Mouse (Mus musculus) liver, postnatal 0 days (tissue): ENCODE measurements around the gene Thbs2. TPM values are rescaled to one million over a fixed set of nuclear protein-coding genes. Genes with fewer than 3 reads are reported as not detected.

Experiments
- ATAC-seq: fragments of 200-750 bp; cut with Nextera tagmentation; 2 replicates; pipeline ENCODE4 v1.8.0; 2017; ENCODE audit warnings: mild to moderate bottlenecking, moderate library complexity
- DNase-seq: peaks from one replicate; pipeline ENCODE4 v3.0.0-alpha.2; 2016
- H3K27ac ChIP-seq: fragments of 300-500 bp; sonication (generic); 2 replicates; pipeline ENCODE4 v1.5.1; 2014; ENCODE audit warnings: antibody characterized with exemption, moderate library complexity, mild to moderate bottlenecking, low read depth
- H3K27me3 ChIP-seq: fragments of 300-500 bp; sonication (generic); 2 replicates; pipeline ENCODE4 v1.6.1; 2014; ENCODE audit warnings: low read length, control low read depth, mixed read lengths; ENCODE audit not compliant: insufficient read depth
- H3K36me3 ChIP-seq: fragments of 300-500 bp; sonication (generic); replicated peaks from 2 replicates; pipeline ENCODE4 v1.6.1; 2014; ENCODE audit warnings: mild to moderate bottlenecking, control low read depth, low read length, moderate library complexity, mixed read lengths; ENCODE audit not compliant: insufficient read depth
- H3K4me1 ChIP-seq: fragments of 300-500 bp; sonication (generic); 2 replicates; pipeline ENCODE4 v1.6.1; 2014; ENCODE audit warnings: antibody characterized with exemption, mild to moderate bottlenecking, control low read depth; ENCODE audit not compliant: insufficient read depth
- H3K4me2 ChIP-seq: fragments of 300-500 bp; sonication (generic); 2 replicates; pipeline ENCODE4 v1.6.1; 2014; ENCODE audit warnings: low read depth, mild to moderate bottlenecking, low read length, moderate library complexity, mixed read lengths
- H3K4me3 ChIP-seq: fragments of 300-500 bp; sonication (generic); 2 replicates; pipeline ENCODE4 v1.5.1; 2014; ENCODE audit warnings: low read depth, low read length
- H3K9ac ChIP-seq: fragments of 300-500 bp; sonication (generic); replicated peaks from 2 replicates; pipeline ENCODE4 v1.6.1; 2014; ENCODE audit warnings: mild to moderate bottlenecking, moderate library complexity
- H3K9me3 ChIP-seq: fragments of 300-500 bp; sonication (generic); 2 replicates; pipeline ENCODE4 v1.6.1; 2016; ENCODE audit warnings: mild to moderate bottlenecking, control low read depth, low read length, mixed read lengths
- CTCF ChIP-seq: sonication (generic); IDR thresholded peaks from 2 replicates; pipeline ENCODE4 v1.5.1; 2016; ENCODE audit warnings: antibody characterized with exemption, low read depth
- EP300 ChIP-seq: IDR thresholded peaks from 2 replicates; pipeline ENCODE4 v1.6.1; 2016; ENCODE audit warnings: antibody characterized with exemption, low read depth, mild to moderate bottlenecking
- WGBS: fragments of 180-500 bp; shearing (Covaris S2); extraction: QIAGEN DNeasy Blood & Tissue Kit; methylation state at CpG from one replicate; pipeline ENCODE4 v1.1.7; 2014; ENCODE audit not compliant: insufficient replicate concordance; 5-methylcytosine and 5-hydroxymethylcytosine counted together
- polyA plus RNA-seq: library from polyadenylated mRNA; unstranded; fragments of >200 nt; fragmentation: Nextera tagmentation; extraction: Ambion mirVana; gene quantifications from 2 replicates; pipeline ENCODE4 v1.2.1, GENCODE M21; 2015

Gene Thbs2
- polyA plus RNA-seq, 1 experiment from 2014 or later: 2.4 TPM

DNA sequence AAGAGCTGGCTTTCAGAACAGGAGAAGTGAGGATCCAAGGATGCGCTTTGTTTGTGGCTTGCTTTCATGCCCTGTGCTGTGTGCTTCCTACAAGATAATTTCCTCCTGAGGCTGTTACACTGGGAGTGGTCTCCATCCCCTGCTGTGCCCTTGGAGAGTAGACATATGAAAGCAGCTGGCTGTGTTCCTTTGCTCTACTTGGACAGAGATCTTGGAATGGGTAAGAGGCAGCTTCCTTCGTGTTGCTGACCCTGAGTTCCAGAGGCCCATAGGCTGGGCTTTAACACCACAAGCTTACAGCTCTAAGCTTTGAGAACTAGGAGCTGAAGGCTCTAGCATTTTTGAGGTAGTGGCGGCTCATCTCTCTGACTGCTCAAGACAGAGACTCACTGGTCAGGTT, 39.1 kb downstream of the Thbs2 start:
- TF ChIP-seq CTCF (no peak), EP300 (no peak)
- Histone ChIP-seq H3K4me2 (no peak overlapping the region), H3K9me3 (no peaks in the 10 kb centered on the region), H3K36me3 (no peaks in the 10 kb centered on the region), H3K4me3 (no peak overlapping the region), H3K9ac (no peak overlapping the region), H3K27me3 (no peaks in the 10 kb centered on the region), H3K4me1 (no peaks in the 10 kb centered on the region), H3K27ac (no peak overlapping the region)
- no peak for ATAC-seq
- 69% methylated on average over 3 of the region's 3 CpGs for WGBS
- DNase-seq: no peak

DNA sequence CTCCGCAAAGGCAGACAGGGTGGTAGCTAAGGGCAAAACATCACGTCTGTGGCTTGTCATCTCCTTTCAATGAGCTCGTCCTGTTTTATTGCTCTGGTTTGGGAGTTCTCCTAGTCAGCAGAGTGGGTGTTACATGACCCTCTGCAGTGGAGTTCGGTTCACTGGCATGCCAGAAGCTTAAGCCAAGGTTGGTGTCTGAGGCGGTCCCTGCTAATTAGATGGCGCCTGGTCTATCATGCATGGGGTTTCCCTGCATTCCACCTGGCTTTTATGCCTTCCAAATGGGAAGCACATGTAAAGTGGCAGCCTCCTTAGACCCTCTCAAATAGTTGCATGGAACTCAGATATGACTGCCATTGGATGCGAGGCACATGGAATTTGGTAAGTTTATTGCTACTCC, 42.0 kb downstream of the Thbs2 start:
- Histone ChIP-seq H3K36me3 (no peaks in the 10 kb centered on the region), H3K27me3 (no peaks in the 10 kb centered on the region), H3K9ac (no peak overlapping the region), H3K4me1 (no peaks in the 10 kb centered on the region), H3K27ac (no peak overlapping the region), H3K4me2 (no peak overlapping the region), H3K9me3 (no peaks in the 10 kb centered on the region), H3K4me3 (no peak overlapping the region)
- TF ChIP-seq EP300 (no peak), CTCF (no peak)
- WGBS: 76% methylated on average over 7 of the region's 7 CpGs
- ATAC-seq (no peak), DNase-seq (no peak)

DNA sequence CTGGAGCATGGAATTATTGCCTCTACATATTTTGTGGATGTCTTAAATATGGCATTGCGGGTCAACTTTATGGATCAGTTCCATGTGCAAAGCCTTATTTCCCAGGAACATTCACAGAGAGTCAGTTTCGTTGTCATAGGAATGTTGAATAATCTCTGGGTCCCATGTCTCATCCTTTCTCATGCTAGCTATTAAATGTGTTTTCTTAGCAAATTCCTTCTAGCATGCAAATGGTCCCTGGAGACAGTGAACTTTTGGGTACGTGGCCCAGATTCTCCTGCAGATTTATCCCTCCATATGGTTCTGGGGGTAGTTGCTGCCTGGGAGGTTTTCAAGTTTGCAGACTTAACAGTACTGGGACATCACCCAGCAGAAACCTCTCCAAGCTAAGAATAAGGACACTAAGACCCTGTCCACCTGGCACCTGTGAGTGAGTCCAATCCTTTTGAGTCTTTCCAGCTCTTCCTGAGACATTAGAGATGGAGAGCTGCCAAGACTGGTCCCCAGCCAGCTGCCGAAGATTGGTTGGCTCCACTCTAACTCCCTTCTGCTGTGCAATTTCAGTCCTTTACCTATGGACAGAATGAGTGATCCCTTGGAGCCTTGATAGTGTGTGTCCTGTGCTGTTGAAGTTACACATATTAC, 45.9 kb downstream of the Thbs2 start:
- ATAC-seq (no peak), DNase-seq (no peak)
- no peaks in the 10 kb centered on the region for H3K36me3 ChIP-seq
- no peak overlapping the region for H3K9ac ChIP-seq
- WGBS: 72% methylated on average over 4 of the region's 4 CpGs
- no peaks in the 10 kb centered on the region for H3K4me1 ChIP-seq
- no peaks in the 10 kb centered on the region for H3K9me3 ChIP-seq
- no peaks in the 10 kb centered on the region for H3K27me3 ChIP-seq
- H3K27ac ChIP-seq: no peak overlapping the region
- H3K4me2 ChIP-seq: no peak overlapping the region
- TF ChIP-seq CTCF (no peak), EP300 (no peak)
- no peak overlapping the region for H3K4me3 ChIP-seq

DNA sequence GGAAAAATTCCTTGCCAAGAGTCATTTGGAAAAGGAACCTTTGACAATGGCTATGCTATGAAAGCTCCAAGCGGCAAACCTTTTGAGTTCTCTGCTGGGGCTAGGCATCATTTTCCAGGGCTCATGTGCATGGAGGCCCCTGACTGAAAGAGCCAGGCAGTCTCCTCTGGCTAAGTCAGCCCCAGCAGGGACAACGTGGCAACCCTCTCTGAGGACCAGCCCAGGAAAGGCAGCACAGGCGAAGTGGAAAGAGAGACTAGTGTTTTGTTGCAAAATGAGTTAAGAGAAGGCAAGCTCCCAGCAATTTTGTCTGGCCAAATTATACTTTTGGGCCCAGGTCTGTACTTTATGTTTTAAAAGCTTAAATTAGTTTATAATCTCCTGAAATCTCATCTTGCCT, 50.0 kb downstream of the Thbs2 start:
- 69% methylated on average over 3 of the region's 3 CpGs for WGBS
- TF ChIP-seq CTCF: no peak
- H3K36me3 ChIP-seq: no peaks in the 10 kb centered on the region
- no peaks in the 10 kb centered on the region for H3K4me1 ChIP-seq
- DNase-seq: no peak
- no peak overlapping the region for H3K4me3 ChIP-seq
- no peaks in the 10 kb centered on the region for H3K27me3 ChIP-seq
- no peak overlapping the region for H3K27ac ChIP-seq
- no peak overlapping the region for H3K4me2 ChIP-seq
- no peak overlapping the region for H3K9ac ChIP-seq
- H3K9me3 ChIP-seq: no peaks in the 10 kb centered on the region
- no peak for ATAC-seq

DNA sequence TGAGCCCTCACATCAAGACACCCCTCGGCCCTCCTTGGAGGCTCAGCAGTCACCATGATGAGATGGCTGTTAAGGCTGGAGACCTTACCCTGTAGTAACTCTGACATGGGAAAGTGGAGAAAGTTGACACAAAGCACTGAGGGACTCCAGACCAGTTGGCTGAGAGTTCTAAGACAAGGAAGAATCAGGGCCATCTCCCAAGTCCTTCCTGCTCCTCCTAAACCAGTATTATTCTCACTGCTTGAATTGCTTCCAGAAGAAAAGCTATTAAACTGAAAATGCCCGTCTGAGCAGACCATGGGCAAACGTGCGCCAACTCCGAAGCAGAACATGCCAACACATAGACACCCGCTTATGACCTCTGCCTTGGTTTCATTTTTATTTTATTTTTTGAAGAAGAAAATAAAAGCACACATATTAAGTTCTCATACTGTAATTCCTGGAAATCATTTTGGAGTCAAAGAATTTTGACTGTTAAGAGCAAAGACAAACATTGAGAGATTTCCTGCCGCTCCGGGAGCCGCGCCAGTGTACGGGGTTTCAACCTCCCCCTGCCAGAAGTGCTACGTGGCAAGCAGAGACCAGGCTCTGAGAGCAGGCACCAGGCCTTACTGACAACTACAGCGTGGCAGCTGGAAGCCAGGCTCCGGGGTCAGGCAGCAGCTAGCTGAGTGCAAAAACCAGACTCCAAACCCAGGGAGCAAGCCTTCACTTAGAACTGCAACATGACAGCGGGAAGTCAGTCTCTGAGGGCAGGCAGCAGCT, 53.5 kb downstream of the Thbs2 start:
- Histone ChIP-seq H3K4me2 (no peak overlapping the region), H3K4me3 (no peak overlapping the region), H3K4me1 (no peaks in the 10 kb centered on the region), H3K27me3 (no peaks in the 10 kb centered on the region), H3K9ac (no peak overlapping the region), H3K9me3 (no peaks in the 10 kb centered on the region), H3K36me3 (no peaks in the 10 kb centered on the region), H3K27ac (0 out of 2 replicates have a peak overlapping the region, but pooled peaks have one; percentile 16)
- no peak for TF ChIP-seq EP300
- no peak for TF ChIP-seq CTCF
- WGBS: 77% methylated on average over 15 of the region's 15 CpGs
- DNase-seq (peak; percentile 27), ATAC-seq (no peak)

DNA sequence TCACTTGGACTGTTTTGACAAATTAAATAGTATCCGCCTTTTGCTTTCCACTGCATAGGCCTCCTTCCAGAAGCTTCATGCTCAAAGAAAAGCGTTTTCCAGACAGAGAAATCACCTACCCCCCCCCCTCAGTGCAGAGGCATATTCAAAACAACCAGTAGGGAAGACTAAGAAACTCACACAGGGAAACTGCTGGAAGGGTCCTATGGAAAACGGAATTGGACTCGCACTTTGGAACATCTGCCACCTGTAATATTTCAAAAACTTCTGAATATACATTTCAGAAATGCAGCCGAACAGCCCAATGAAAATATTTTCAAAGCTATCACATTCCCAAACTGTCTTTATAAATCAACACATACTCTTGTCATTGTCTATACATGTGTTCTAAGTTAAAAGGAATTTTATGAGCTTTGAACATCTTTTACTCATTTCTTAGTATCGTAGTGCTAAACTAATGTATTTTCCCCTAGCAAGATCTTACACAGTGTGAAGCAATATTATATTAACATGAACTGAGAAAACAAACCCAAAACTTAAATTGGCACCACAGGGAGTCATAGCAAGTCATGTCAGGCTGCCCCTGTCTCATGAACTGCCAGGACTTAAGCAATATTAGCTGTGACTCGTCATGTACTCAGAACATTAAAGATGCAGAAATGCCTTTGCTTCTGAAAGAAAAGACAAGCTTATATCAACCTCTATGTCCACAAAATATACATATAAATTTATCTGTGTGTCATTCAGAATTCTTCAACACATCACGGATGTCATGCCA, 58.3 kb downstream of the Thbs2 start:
- Histone ChIP-seq H3K36me3 (no peaks in the 10 kb centered on the region), H3K9ac (no peak overlapping the region), H3K27me3 (no peaks in the 10 kb centered on the region), H3K4me3 (no peak overlapping the region), H3K9me3 (no peaks in the 10 kb centered on the region), H3K27ac (no peak overlapping the region), H3K4me1 (no peaks in the 10 kb centered on the region), H3K4me2 (no peak overlapping the region)
- 78% methylated on average over 8 of the region's 8 CpGs for WGBS
- ATAC-seq (no peak), DNase-seq (no peak)
- no peak for TF ChIP-seq CTCF
- no peak for TF ChIP-seq EP300
